Mouse (Mus musculus) heart, postnatal 36 days (tissue): ENCODE measurements at regions not wholly inside any gene's neighbourhood (a gene's known extent, or its start where the extent isn't known, plus 50 kb on each side); places are given as distances from the start of the nearest gene placed in this dataset.
"Not testable (repeated sequence)": the region's sequence is repeated elsewhere in the genome, so short reads cannot be mapped to it uniquely, and the experiment has no call there.

Source experiments
- DNase-seq, 2 experiments: peaks; one replicate each; pipeline ENCODE4 v3.0.0; 2021 to 2022
- intact Hi-C: fragments of 180-260 bp; cut with DNase I; formaldehyde crosslinking; loops from one replicate; pipeline ENCODE4 v1.15.1; 2025

- intact Hi-C loops, result not testable (repeated sequence)
These were observed 77.5 kb downstream of the Gm15319 start for GRCm38 (mm10) chr8:20285523-20285922.

GRCm38 (mm10) chr8:20284856-20285255, 78.2 kb downstream of the Gm15319 start:
- intact Hi-C loops, result not testable (repeated sequence)
- DNase-seq, result peak; percentile 7 to 22

More at GRCm38 (mm10) chr8:20285523-20285922, 77.5 kb downstream of the Gm15319 start:
- DNase-seq, result peak in 1 of 2 experiments; percentile 4

GRCm38 (mm10) chr8:20283141-20283540, 79.9 kb downstream of the Gm15319 start:
- DNase-seq, intact Hi-C loops: not testable (repeated sequence)

- intact Hi-C loops, DNase-seq: not testable (repeated sequence)
These were observed 81.7 kb downstream of the Gm15319 start for GRCm38 (mm10) chr8:20281201-20281887.

- DNase-seq, intact Hi-C loops: not testable (repeated sequence)
These were observed 85.3 kb downstream of the Gm15319 start for GRCm38 (mm10) chr8:20277701-20278100.

- DNase-seq, intact Hi-C loops: not testable (repeated sequence)
These were observed 86.3 kb downstream of the Gm15319 start for GRCm38 (mm10) chr8:20276661-20277060.

- intact Hi-C loops, DNase-seq: not testable (repeated sequence)
These were observed 89.2 kb downstream of the Gm15319 start for GRCm38 (mm10) chr8:20273844-20274243.

GRCm38 (mm10) chr8:20267520-20268127, 95.4 kb downstream of the Gm15319 start:
- peak in 1 of 2 experiments; percentile 29 for DNase-seq
- intact Hi-C loops, result not testable (repeated sequence)

GRCm38 (mm10) chr8:20266776-20267175, 96.2 kb downstream of the Gm15319 start:
- intact Hi-C loops, result not testable (repeated sequence)
- DNase-seq, result peak in 1 of 2 experiments; percentile 49

- DNase-seq, intact Hi-C loops: not testable (repeated sequence)
These were observed 98.4 kb downstream of the Gm15319 start for GRCm38 (mm10) chr8:20264612-20265011.

GRCm38 (mm10) chr8:20264106-20264505, 98.9 kb downstream of the Gm15319 start:
- intact Hi-C loops, result not testable (repeated sequence)
- DNase-seq, result peak in 1 of 2 experiments; percentile 48

- DNase-seq, intact Hi-C loops: not testable (repeated sequence)
These were observed 100.0 kb downstream of the Gm15319 start for GRCm38 (mm10) chr8:20262847-20263570.

- DNase-seq, intact Hi-C loops: not testable (repeated sequence)
These were observed 100.8 kb downstream of the Gm15319 start for GRCm38 (mm10) chr8:20262253-20262652.

- intact Hi-C loops, result not testable (repeated sequence)
These were observed 101.4 kb downstream of the Gm15319 start for GRCm38 (mm10) chr8:20261452-20262181.

GRCm38 (mm10) chr8:20261007-20261406, 102.0 kb downstream of the Gm15319 start:
- DNase-seq, result peak; percentile 40 to 46
- intact Hi-C loops, result not testable (repeated sequence)

More at GRCm38 (mm10) chr8:20261452-20262181, 101.4 kb downstream of the Gm15319 start:
- DNase-seq, result not testable (repeated sequence)

GRCm38 (mm10) chr8:20260125-20260640, 102.8 kb downstream of the Gm15319 start:
- DNase-seq, intact Hi-C loops: not testable (repeated sequence)

GRCm38 (mm10) chr8:20259662-20260061, 103.3 kb downstream of the Gm15319 start:
- intact Hi-C loops, DNase-seq: not testable (repeated sequence)
